Mouse (Mus musculus): ENCODE data around the gene Fgfrl1. TPM values are rescaled to one million over a fixed set of nuclear protein-coding genes. Genes with fewer than 3 reads are reported as not detected.
A peak's percentile ranks its signal among the peaks of the same experiment; 100 is the strongest.

Gene Fgfrl1
- total RNA-seq, 2 experiments from 2014 or later, result 18.0 to 24.2 TPM

DNA sequence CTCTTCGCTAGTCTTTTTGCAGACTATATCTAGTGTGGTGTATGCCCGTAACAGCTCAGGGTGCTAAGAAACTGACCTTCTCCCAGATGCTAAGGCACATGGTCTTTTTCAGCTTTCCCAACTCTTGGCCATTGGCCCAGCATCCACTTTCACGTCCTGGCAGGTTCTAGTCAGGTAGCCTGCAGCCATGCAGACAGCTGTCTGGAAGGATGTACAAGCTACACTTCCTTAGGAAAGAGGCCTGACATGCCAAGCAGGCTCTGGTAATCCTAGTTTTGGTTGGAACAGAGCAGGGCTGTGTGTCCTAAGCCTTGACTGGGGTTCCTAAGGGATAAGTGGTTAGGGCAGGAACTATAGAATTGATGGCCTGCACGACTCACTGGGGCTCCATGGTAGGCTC is 29.4 kb upstream of the Fgfrl1 start:
- intact Hi-C loops (cut with DNase I), result loop anchor here (10.0 kb wide), 1 partner anchor 528 kb away; the partner anchor contains the start of genes Ccdc18 and Tmed5
- DNase-seq, result no peak

DNA sequence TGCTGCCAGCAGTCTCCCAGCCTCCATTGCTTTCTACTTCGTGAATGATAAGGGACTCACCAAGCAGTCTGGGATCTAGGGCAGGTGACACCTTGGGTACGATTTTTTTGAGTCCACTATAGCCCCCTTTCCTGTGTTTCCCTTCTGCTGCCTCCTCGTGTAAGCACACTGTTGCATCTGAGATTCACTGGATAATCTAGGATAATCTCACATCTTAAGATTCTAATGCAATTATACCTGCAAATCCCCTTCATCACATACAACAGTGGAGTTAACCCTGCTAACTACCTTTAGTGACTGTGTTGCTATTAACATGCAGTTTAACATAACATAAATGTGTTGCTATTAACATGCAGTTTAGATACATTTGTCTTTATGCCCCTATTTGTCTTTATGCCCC is 27.1 kb upstream of the Fgfrl1 start:
- intact Hi-C loops (cut with DNase I), result loop anchor here (5.0 to 10.0 kb wide), 2 partner anchors 233 to 530 kb away; partner anchors contain the start of genes Atp5k, Ccdc18 and Tmed5
- DNase-seq, result no peak

DNA sequence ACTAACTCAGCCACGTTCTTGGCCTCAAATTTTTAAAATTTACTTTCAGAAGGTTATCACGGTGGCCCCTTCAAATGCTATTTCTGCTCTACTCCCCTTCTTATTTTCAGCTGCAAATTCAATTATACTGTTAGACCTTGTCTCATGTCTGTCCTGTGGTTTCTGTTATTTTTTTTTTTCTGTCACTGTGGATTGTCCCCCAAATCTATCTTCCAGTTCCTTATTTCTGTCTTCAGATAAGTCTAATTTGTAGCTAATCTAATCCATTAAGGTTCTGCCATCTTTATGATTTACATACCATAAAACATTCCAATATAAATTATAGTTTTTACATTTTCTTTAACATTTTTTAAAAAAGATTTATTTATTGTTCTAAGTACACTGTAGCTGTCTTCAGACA is 24.8 kb upstream of the Fgfrl1 start:
- no peak for DNase-seq
- intact Hi-C loops (cut with DNase I), result loop anchor here (5.0 to 10.0 kb wide), 2 partner anchors 235 to 533 kb away; partner anchors contain the start of genes Atp5k, Ccdc18 and Tmed5

DNA sequence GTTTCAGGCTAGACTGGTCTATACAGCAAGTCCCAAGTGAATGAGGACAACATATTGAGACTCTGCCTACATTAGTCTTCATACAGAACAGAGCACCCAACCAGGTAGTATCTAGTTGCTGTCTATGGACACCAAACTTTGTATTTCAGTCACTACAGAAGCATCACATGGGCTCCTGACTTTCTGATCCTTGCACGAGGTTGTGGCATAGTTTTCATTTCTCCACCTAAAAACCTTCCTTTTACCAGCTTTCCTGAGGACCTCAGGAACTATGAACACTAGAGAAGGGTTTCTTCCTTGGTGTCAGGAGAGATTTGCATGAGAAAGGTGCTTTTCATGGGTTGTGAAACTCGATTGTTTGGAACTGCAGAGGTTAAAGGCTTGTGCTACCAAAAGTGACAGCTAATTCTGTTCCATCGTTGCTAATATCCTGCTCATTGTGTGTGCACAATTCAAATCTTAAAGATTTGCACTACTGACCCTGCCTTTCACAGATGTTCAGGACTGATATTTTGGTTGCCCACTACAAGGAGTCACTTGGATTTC is 23.7 kb upstream of the Fgfrl1 start:
- intact Hi-C loops (cut with DNase I), result loop anchor here (5.0 to 10.0 kb wide), 2 partner anchors 236 to 534 kb away; partner anchors contain the start of genes Atp5k, Ccdc18 and Tmed5
- DNase-seq, result no peak

DNA sequence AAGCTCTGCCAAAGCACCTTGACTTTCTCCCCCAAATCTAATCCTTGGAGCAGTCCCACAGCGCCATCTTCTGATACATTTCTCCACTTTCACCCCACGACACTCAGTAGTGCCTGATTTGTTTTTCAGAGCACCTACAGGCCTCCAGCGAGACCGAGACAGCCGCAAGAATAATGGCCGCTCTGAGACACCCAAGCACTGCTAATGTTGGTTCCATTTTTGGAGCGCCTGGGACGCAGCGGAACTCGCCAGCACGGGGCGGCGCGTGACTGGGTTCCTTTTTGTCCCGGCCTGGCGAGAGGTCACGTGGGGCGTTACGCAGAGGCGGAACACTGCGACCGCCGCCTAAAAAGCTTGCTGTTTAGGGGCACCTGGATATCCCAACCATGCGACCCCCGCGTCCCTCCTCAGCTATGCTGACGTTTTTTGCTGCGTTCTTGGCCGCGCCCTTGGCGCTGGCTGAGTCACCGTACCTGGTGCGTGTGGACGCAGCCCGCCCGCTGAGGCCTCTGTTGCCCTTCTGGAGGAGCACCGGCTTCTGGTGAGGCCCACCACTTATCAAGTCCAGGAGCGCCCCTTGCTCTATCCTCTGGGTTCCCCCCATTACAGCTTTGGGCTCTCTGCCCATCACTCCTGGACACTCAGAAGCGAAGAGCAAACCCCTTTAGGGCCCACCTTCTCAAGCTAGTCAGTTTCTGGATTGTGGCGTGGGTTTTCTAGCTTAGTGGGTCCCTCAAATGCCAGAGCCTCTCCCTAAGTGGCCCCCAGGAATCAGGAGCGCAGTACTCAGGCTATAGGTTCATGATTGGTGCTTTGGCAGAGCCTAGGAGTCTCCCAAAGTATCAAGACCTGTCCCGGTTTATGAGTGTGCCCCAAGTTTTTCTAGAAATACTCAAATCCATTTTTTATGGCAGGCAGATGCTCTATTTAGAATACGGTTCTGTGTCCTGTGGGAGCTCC is 22.9 kb upstream of the Fgfrl1 start, which contains the start of gene Dgkq:
Dgkq (minus strand) TSS at position 696 of the 960 bp plus-strand sequence.
- intact Hi-C loops (cut with DNase I), result loop anchor here (5.0 to 10.0 kb wide), 2 partner anchors 237 to 534 kb away; partner anchors contain the start of genes Atp5k, Ccdc18 and Tmed5
- peak; percentile 93 to 94 for DNase-seq

DNA sequence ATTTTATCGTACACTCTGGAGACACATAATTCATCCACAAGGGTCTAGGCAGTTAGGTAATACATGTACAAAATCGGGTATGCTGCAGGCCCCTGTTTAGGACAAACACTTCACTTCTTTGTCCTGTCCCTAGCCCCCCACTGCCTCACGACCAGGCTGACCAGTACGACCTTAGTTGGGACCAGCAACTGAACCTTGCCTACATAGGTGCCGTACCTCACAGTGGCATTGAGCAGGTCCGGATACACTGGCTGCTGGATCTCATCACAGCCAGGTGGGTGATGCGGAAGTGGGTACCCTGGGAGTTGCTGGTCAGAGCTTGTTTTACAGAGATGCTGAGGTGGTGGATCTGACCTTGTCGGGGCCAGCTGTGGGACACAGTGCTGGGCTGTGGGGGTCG is 22.2 kb upstream of the Fgfrl1 start:
- DNase-seq, result no peak
- intact Hi-C loops (cut with DNase I), result loop anchor here (1.0 to 10.0 kb wide), 3 partner anchors 57 to 535 kb away; partner anchors contain the start of genes Atp5k, Ccdc18 and Tmed5

DNA sequence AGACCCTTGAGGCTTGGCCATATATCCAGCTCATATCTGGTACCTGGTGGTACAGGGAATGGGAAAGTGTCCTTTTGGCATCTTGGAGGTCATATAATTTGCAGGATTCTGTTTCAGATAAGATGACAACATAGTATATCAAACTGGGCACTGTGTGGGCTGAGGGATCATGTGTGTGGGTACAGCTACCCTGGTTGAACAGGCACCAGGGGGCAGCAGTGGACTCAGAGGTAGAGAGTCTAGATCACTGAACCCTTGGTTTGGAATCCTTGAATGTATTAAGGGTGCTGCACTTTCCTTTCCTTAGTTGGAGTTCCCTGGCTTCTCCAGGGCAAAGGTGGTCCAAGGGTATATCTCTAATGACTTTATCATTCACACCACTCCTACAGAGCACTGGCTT is 21.4 kb upstream of the Fgfrl1 start:
- peak; percentile 34 to 59 for DNase-seq
- intact Hi-C loops (cut with DNase I), result loop anchor here (1.0 kb wide), 1 partner anchor 57 kb away; no protein-coding TSS in a partner anchor

DNA sequence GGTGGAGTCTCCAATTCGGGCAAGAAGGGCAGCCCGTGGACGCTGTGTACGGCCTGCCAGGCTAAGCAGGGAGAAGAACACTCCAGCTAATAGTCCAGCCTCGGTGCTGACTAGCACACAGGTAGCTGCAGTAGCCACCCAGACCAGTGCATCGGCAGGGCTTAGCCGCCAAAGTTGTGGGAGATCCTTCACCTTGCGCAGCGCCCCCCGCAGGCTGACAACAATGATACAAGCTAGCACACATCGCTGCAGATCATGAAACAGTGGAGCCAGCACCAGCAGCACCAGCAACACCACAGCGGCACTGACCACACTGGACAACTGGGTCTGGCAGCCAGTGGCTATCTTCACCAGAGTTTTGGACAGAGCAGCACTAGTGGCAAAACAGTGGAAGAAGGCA is 20.4 kb upstream of the Fgfrl1 start:
- no peak for DNase-seq
- intact Hi-C loops (cut with DNase I), result no loop called here

DNA sequence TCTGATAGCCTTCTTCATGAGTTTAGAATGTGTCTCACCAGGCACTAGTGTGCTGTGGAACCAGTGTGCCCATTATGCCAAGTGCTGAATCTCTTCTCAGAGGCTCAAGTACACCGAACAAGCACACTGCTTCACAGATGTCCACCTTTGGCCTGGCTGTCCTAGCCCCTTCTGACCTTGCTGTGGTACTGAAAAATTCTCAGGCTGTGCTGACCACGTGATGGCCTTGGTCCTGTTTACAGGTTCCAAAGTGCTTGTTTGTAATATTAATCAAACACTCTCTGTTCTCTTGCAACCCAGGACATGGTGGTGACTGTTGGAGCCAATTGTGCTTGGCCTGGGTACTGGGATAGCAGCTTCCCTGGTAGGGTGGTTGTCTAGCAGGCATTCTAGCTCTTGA is 17.6 kb upstream of the Fgfrl1 start:
- intact Hi-C loops (cut with DNase I), result no loop called here

DNA sequence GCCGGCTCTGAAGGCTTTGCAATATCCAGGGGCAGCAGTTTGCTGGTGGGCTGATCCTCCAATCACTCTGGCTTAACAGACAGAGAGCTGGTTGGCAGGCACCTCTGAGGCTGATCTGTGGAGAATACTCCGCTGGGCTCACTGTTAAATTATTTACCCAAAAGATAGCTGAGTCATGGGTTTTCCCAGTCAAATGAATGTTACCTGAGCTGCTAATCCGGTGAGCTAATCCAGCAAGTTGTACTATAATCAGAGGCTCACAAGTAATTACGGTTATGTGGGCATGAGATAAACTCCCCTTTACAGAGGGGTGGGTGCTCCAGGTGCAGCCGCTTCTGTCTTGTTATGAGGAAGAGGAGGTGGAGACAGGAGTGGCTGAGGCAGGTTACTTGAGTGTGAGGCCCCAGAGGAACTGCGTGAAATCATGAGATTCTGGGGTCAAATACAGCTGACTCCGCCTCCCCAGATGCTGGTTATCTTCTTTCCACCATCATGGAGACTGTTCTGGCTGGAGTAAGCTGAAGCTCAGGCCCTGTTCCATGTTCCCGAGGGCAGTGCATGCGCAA is 16.8 kb upstream of the Fgfrl1 start, which contains the start of gene Slc26a1:
Slc26a1 (minus strand) TSS at position 319 of the 566 bp plus-strand sequence.
- intact Hi-C loops (cut with DNase I), result no loop called here
- DNase-seq, result no peak

More for the DNA sequence above, 17.6 kb upstream of the Fgfrl1 start:
- no peak for DNase-seq

DNA sequence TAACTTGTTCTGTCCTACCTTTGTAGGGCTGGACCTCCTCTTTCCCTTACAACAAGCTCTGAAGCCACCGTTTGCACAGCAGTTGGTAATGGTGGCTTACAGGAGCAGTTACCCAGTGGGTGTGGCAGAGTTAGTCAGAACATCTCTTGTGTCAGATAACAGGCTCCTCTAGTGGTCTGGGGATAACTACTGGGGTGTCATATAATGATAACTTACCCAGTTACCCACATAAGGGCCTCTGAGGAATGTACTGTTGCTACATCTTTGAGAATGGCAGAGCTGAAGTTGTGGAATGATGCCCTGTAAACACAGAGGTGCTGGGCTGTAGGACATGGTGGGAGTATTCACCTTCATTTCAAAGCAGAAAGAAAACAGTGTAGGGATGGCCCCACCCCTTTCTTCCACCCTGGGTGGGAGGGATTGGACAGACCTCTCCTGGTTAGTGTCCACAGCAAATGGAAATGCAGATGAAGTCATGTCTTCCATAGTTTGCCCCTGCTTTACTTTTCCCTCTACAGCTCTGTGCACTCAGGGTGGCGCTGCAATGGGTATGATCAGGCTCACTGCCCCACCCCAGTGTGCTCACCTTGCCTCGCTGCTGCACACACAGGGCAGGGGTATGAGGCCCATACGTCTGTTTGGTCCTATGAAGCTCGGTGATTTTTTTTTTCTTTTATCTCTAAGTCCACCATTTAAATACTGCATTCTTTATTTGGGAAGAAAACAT is 15.2 kb upstream of the Fgfrl1 start:
- intact Hi-C loops (cut with DNase I), result no loop called here
- no peak for DNase-seq

DNA sequence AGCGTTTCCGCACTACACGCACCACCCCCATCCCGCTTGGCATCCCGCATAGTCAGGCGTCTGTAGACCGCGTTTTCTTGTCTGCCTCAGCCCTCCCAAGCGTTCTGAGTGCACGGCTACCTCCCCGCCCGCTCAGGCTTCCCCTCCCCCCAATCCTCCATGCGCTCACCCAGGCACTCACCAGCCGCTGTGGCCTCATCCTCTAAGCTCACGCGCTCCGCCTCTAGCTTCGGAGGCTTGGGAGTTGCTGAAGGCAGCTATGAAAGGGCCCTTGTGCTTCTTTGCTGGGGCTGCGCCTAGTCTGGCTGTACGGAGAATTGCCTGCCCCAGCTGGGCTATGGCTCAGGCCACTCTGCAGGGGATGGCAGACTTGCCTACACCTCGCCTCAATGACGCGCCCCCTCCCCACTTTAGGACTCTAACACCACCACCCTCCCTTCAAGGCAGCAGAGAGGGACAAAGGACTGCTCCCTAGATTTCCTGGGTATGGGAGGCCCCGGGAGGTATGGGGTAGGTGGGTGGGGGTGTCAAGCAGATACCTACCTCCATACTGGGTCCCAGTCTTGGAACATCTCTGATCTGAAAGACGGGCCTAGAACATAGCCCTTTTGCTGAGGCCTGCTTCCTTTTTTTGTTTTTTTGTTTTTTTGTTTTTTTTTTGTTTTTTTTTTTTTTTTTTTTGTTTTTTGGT is 14.4 kb upstream of the Fgfrl1 start:
- intact Hi-C loops (cut with DNase I), result no loop called here
- DNase-seq, result peak; percentile 61 to 71

DNA sequence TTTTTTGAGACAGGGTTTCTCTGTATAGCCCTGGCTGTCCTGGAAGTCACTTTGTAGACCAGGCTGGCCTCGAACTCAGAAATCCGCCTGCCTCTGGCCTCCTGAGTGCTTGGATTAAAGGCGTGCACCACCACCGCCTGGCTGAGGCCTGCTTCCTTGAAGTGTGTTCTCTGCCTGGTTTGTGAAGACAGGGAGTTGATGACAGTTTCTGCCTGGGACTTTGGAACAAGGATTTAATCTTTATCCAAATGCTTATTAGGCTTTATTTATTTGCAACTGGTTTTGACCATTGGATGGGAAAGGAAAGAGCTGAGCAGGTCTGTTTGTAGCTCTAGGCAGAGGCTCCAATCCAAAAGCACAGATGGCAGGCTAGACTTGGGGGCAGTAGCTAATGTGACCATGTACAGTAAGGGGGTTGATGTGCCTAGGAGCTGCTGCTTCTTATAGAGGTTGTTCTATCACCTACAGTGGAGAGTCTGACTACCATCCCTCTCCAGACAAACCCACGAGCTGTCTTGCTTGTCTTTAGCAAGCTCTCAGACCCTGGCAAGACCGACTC is 13.8 kb upstream of the Fgfrl1 start:
- DNase-seq, result no peak
- intact Hi-C loops (cut with DNase I), result no loop called here

DNA sequence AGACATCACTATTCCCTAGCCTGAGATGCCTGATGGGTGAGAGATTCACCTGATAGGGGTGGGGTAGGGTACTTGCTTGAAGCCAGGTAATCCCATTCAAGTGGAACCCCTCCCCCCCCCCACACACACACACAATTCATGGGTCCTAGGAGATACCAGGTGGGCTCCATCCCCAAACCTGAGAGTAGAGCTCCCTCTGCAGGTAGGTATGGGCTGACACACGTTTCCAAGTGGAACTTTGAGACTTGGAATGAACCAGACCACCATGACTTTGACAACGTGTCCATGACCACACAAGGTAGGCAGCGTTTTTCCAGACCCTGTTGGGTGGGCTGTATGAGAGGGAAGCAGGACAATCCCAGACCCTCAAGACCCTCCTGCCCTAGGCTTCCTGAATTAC is 12.3 kb upstream of the Fgfrl1 start:
- DNase-seq, result no peak
- intact Hi-C loops (cut with DNase I), result no loop called here

DNA sequence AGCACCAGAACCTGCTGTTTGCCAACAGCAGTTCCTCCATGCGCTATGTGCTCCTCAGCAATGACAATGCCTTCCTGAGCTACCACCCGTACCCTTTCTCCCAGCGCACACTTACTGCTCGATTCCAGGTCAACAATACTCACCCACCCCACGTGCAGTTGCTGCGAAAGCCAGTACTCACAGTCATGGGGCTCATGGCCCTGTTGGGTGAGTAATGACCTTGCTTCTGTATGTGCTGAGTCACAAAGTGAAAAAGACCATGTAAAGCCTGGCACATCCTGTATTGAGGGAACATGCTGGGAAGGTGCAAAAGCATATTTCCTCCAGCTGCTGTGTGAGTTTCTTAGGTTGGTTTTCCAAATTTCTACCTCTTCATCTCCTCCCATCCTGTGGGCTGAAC is 11.3 kb upstream of the Fgfrl1 start:
- no peak for DNase-seq
- intact Hi-C loops (cut with DNase I), result no loop called here

DNA sequence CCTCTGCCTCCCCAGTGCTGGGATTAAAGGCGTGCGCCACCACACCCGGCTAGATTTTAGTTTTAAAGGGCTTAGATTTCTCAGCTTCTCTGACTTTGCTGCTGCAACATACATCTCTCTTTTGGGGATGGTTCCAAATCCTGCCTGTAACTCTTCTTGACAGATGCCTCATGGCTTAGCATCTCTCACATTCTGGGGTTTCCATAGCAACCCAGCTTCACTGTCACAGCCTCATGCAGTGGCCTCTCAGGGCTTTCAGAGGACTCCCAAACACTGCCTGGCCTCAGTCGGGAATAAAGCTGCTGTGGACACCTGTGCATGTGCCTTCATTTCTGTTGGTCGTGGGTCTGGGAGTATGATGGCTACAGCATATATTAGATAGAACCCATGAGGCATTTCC is 3.1 kb upstream of the Fgfrl1 start:
- intact Hi-C loops (cut with DNase I), result no loop called here
- no peak for DNase-seq

DNA sequence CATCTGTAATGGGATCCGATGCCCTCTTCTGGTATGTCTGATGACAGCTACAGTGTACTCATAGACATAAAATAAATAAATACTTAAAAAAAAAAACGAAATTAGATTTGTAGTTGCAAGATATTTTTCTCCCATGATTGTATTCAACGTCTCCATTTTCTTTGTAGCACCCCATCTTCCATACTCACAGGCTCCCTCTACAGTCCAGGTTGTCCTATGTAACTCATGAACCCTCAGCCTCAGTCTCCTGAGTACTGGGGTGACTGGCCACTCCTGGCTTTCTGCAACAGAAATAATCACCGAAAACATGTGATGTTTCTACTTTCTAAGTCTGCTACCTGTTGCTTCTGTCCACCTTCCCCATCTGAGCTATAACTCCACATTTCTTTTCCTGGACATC is 1.0 kb upstream of the Fgfrl1 start:
- DNase-seq, result no peak
- intact Hi-C loops (cut with DNase I), result loop anchor here (5.0 kb wide), 1 partner anchor 36 kb away; no protein-coding TSS in a partner anchor

DNA sequence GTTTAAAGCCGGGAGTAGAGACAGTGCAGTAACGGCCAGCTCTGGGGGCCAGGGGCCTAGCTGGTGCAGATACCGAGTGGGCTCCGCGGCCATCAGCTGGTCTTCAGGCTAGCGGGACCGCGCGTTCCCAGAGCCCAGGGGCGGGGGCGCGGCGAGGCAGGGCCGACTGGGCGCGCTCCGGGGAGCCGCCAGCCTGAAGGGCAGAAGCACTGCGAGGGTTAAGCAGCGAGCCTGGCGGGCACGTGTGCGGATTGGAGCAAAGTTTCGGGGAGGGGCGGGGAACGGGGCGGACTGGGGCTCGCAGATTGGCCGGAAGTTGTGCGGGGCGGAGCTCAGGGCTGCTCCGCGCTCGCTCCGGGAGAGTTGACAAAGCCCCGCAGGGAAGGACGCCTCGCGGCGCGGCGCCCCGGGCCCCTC is 1.7 kb downstream of the Fgfrl1 start:
- intact Hi-C loops (cut with DNase I), result loop anchor here (5.0 kb wide), 1 partner anchor 33 kb away; no protein-coding TSS in a partner anchor
- DNase-seq, result peak; percentile 91
